In genomic region chr13:29162444-29162843, GRCm38 (mm10) we compare ENCODE assay signal across 10 mouse cellular contexts.
DNase-seq lines count a peak whose midpoint lies in the region.
"Had no signal": no experiment of that assay in that cellular context is flagged by ENCODE, and none has a peak within 500 bp of the region (broad histone marks: within the 10 kb centered on the region; RNA-seq: fewer than 3 reads in every experiment).

No protein-coding gene starts in this region.

- DNase-seq in embryo, embryonic 10 days (ENCODE audit: low spot score) = peak; percentile 9
- DNase-seq in embryo, embryonic 10.5 days (ENCODE audit: low spot score) = no peak
- peak; percentile 83 for DNase-seq in brain, adult 2 months (ENCODE audit: low read depth, low spot score)
- peak; percentile 33 to 48 for DNase-seq in cerebellum, postnatal 14 days
- DNase-seq in gastrocnemius, postnatal 36 days = peak; percentile 34 to 50
- no peak for DNase-seq in embryo, embryonic 9.5 days (ENCODE audit: extremely low spot score)
- no peak for DNase-seq in kidney, postnatal 14 days
- DNase-seq in frontal cortex, postnatal 25 days (ENCODE audit: low spot score in 2 of 2) = no peak
- DNase-seq: kidney, postnatal 25 days; liver had no signal

- intact Hi-C loops in gastrocnemius, postnatal 36 days (cut with DNase I) = no loop called here

Comparison
In these comparisons a context has a peak if more than half of its experiments do, and no peak if none do; other contexts are left out.
1. DNase-seq: peak in embryo, embryonic 10 days (single experiment), brain, adult 2 months (single experiment), cerebellum, postnatal 14 days (2 of 2) and gastrocnemius, postnatal 36 days (2 of 2); none in embryo, embryonic 10.5 days (single experiment), embryo, embryonic 9.5 days (single experiment), kidney, postnatal 14 days (single experiment) and frontal cortex, postnatal 25 days (0 of 2).